Mouse (Mus musculus): ENCODE data around the gene C2cd5.

C2cd5 gene

DNA sequence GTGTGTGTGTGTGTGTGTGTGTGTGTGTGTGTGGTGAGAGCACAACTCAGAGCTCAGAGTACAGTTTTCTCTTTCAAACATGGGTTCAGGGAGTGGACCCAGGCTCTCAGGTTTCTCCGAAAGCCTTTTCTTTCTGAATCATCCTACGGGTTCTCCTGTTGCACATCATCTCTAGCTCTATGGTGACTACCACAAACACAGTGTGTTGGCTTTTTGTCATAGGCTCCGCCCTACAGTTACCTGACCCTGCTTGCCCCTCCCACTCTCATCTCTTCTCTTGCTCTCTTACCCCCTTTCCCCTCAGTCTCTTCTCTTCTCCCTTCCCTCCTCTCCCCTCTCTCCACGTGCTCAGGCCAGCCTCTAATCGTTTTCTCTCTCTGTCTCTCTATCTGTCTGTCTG is 15.6 kb upstream of the C2cd5 start:
- in situ Hi-C loops (cut with MseI, MboI), result no loop called here

DNA sequence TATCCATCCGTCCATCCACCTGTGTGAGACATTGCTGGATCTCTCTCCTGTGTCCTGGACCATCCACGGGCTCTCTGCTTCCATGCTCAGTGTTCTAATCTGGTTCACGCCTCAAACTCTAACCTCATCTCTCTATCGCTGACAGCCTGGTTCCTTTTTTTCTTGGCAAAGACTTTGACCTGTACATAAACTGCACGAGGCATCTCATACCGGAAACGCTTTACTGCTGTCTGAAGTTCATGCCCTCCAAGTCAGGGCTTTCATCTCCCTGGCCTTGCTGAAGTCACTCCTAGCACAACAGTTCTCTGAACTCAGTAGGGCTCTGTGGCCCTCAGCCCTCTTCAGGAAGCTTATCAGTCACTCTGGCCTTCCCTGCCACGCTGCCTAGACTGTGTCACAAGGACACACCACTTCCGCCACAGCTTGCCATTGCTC is 15.1 kb upstream of the C2cd5 start:
- in situ Hi-C loops (cut with MseI, MboI), result no loop called here

DNA sequence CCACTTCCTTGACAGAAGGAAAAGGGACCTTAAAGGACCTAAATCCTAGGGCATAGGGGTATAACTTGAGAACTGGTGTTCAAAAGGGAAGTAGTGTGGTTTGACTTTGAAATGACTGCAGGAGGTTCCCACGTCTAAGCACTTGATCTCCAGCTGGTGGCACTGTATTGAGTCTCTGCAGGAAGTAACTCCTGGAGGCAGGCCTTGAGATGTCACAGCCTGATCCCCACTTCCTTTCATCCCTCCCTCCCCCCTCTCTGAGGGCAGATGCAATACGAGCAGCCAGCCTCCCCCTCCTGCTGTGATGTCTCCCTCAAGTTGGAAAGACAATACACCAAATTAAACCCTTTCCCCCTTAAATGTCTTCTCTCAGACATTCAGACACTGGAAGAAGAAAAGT is 14.6 kb upstream of the C2cd5 start:
- in situ Hi-C loops (cut with MseI, MboI), result no loop called here

DNA sequence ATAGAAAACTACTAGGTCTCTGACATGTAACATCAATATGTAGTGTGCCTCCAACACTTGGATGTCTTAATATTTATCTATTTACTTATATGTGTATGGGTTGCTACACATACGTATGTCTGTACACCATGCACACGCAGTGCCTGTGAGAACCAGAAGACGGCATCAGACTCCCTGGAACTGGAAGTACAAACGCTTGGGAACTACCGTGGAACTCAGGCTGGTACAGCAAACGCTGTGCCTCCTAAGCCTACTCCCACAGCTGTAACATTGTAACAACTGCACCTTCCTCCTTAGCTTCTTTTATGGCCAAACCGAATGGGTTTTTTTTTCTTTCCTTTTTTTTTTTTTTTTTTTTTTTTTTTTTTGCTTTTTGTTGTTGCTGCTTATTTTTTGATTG is 10.4 kb upstream of the C2cd5 start:
- in situ Hi-C loops (cut with MseI, MboI), result no loop called here

DNA sequence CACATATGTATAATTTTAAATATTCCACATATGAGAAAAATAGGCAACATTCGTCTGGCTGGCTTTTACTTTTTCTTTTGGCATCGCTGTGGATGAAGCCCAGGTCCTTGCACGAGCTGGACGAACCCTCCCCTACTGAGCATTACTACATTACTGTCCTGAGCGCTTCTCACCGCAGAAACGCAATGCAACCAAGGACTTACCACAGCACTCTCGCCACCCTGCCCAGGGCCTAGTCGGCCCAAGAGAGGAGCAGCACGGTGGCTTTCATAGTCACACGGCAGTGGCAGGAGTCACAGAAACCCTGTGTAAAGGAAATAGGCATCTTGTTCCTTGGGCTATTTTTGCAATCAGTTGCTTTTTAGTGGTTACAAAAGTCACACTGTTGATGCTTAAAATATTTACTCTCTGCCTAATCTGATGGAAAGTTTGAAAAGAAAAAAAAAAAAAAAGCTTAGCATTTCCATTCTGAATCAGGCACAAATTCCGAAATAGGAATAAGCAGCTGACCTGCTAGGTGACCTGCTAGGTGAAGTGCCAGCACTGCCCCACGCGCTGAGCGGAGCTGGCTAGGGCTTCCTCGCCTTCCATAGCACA is 9.8 kb upstream of the C2cd5 start:
- in situ Hi-C loops (cut with MseI, MboI), result no loop called here

DNA sequence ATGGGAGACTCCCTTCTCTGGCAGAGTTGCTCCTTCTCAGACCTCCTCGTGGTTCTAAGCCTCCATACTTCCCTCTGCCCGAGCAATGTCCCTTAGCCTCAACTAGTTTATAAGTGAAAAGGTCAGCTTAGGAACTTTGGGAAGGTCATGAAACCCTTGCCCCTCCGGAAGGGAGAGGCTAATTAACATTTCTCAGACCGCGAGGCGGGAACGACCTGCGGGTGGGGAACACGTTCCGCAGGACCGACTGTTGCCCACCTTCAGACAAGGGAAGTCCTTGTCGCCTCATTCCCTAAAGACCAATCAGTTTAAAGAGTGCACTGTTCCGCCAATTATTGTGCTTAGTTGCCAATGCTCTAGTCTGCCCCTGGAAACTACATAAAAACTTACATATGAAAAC is 8.1 kb upstream of the C2cd5 start:
- in situ Hi-C loops (cut with MseI, MboI), result no loop called here

DNA sequence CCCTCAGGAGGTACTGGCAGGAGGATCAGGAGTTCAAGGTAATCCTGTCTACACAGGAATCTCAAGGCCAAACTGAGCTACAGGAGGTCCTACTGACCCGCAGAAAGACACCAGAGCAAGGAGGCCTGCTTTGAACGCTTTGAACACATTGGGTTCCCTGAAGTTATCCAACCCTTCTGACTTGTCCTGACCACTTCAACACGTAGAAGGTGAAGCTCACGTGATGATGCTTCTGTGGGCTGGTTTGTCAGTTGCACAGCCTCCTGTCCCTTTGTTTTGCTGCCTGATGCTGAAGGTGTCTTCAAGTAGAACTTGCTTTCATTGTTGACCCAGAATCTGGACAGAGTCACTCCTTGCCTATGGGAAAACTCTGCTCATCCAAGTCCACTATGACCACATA is 7.7 kb upstream of the C2cd5 start:
- in situ Hi-C loops (cut with MseI, MboI), result no loop called here

DNA sequence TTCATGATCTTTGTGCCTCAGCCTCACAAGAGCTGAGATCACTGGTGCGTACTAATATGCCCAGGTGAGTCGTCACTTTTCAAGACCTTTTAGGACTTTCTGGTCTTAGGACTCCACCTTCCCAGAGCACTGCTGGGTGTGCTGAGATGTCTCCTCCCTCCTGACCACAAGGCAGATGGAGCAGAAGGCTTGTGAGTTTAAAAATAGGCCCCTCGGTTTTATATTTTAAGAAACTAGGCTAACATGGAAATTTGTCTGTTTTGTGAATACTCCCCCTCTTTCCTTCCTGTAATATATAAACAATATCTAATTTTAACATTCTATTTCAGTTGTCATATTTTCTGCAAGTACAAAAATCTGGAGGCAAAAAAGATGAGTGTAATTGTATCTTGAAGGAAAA is 5.8 kb upstream of the C2cd5 start:
- in situ Hi-C loops (cut with MseI, MboI), result no loop called here

DNA sequence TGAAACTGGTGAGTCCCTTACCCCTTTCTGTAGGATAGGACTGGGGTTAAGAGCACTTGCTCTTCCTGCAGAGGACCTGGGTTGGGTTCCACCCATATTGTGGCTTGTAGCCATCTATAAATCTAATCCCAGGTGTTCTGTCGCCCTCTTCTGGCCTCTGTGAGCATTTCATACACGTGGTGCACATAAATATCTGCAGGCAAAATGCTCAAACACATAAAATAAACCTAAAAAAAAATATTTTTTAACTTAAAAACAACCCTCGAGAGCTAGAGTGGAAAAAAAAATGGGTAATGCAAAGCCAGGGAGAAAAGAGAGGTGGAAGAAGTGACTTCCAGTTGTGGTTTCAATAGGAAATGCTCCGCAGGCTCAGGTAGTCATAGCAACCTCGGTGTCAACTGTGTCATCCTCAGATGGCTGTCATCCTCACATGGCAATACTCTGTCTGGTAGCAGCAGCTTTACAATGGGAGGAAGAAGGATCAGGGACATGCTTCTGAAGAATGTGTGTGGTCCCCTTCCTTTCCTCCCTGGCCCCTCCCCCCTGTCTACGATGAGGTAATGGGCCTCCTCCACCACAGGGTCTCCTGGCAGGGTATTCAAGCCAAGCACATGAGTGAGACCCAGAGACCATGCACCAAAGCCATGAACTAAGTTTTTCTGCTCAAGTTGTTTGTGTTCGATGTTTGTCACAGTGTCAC is 4.2 kb upstream of the C2cd5 start:
- in situ Hi-C loops (cut with MseI, MboI), result no loop called here

DNA sequence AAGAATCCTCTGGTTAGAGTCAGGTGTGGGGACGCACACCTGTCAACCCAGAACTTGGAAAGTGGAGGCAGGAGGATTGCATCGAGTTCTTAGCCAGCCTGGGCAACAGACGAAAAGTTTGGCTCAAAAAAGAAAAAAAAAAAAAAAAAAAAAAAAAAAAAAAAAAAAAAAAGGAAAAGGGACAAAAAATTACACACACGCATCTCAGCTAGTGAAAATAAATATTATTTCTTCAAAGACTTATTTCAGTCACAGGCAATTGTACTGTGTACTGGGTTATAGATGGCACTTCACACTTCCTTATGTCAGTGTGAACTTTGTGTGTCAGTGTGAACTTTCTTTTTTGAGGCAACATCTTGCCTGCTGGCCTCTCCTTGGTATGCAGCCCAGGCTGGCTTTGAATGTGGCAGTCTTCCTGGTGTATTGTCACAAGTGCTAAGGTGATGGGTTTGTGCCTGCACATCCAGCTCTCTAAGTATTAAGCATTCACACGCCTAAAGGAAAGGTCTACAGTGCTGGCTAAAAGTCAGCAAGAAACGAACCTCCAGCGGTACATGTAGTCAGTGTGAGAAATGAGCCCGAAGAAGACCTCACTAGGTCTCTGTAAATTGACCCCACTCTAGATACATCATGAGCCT is 656 bp upstream of the C2cd5 start:
- in situ Hi-C loops (cut with MseI, MboI), result no loop called here

DNA sequence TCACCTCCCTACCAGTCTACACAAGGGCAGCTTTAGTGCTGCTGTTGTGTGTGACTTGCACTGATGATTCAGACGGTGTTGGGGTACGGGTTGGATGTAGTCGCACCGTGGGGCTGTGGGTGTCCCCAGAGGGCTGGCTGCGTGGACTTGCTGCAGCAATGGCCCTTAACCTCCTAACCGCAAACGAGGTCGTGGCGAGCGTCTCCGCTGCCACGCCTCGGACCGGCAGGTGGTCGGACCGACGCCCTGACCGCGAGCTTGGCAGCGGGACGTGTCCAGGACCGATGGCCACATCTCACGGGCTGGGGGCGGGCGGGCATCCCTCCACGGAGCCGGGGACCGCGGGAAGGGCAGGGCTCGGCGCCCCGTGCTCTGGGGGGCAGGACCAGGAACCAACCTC is 660 bp downstream of the C2cd5 start:
- in situ Hi-C loops (cut with MseI, MboI), result no loop called here

DNA sequence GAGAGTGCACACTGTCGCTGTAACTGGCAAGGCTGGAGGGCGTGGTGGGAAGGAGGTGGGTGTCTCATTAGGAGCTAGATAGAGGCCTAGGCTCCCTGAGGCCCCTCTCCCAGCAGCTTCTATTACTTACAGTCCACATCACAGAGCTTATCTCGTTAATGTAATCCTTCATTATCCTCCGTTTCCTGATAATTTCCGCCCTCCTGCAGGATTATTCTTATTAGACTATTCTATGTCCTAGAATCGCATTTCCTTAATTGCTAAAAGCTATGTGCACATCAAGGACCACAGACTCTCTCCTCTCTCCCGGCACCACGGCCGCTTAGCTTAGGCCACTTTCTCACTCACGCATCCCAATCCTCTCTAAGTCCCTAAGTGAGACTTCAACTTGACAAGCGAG is 4.8 kb downstream of the C2cd5 start:
- in situ Hi-C loops (cut with MseI, MboI), result no loop called here

DNA sequence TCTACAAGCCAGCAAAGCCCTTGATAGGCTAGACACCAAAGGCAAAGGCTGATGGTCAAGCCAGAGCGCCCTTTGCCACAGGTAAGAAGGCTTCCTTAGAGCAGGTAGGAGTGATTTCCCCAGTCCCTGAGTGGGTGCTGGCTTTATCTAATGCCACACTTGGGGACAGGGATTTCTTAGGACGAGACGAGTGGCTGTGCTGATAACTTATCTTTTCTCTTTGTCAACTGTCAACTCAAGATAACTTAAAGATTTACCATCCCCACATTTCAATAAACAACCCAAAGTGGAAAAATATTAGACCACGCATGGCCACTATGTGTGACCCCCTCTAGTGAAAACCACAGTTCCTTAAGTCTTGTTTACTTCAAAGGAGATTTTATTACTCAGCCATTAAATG is 7.1 kb downstream of the C2cd5 start:
- in situ Hi-C loops (cut with MseI, MboI), result no loop called here

DNA sequence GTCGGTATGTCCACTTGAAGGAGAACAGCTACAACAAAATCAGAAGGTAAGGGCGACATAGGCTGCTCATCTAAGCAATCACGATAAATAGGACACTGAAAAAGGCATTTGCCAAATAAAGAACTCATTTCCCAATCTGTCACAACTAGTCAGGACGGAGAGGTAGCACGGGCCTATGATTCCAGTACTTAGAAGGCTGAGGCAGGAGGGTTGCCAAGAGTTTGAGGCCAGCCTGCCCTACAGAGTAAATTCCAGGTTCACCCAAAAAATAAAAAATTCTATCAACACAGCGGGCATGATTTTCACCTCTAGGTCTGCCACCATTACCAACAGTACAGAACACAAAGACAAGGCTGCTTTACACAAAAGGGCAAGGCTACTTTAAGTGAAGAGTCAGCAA is 8.9 kb downstream of the C2cd5 start:
- in situ Hi-C loops (cut with MseI, MboI), result no loop called here

DNA sequence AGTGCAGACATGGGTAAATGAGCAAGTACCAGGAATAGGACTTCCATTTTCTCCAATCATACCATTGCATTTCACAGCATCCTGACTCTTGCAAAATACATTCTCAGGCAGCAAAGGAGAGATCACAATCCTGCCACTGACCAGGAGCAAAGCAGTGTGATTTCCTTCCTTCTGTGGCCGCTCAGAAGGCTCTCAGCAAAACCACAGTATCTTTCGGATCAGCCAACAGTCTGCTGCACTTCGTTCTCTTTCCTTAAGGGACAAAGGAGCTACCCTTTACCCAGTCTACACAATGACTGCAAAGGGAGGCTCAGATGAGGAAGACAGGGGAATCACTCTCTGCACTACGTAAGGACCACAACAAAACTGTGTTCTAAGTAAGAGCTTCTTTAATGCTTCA is 12.6 kb downstream of the C2cd5 start:
- in situ Hi-C loops (cut with MseI, MboI), result no loop called here

DNA sequence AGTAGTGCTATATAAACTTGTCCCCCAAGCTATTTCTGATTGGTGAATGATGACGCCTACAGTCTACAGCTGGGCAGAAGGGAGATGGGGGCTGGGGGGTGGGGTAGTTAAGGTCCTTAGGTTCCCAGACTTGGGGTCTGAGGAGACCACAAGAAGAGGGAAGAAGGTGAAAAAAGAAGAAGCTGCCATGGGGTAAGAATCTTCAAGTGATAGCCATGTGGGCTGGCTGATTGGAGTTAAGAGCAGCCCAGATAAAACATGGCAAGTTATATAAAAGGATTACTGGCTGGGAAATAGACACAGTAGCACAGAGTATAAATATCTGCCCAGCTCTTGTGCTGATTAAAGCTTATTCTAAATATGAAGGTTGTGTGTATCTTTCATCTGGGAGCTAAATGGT is 14.0 kb downstream of the C2cd5 start:
- in situ Hi-C loops (cut with MseI, MboI), result no loop called here

DNA sequence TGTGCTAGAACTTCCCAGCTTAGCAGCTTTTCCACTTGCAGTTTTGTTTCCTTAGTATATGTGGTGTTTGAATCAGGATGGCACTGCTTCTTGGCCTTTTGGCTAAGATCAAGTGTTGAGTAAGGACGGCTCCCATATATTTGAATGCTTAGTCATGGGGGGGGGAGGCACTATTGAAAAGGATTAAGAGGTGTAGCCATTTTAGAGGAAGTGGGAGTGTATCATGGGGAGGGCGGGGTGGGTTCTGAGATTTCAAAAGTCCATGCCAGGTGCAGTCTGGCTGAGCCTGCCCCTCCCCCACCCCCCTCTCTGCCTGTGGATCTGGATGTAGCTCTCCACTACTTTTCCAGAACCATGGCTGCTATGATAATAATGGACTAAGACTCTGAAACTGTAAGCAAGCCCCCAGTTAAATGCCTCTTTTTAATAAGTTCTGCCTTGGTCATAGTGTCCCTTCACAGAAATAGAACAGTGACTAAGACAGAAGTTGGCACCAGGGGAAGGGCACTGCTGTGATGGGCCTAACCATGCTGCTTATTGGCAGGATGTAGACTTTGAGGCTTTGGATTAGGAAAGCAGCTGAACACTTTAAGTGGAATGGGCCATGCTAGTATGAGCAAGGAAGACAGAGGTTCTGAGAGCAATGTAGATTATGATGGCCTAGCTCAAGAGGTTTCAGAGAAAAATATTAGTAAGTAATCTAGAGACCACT is 15.5 kb downstream of the C2cd5 start:
- in situ Hi-C loops (cut with MseI, MboI), result no loop called here

DNA sequence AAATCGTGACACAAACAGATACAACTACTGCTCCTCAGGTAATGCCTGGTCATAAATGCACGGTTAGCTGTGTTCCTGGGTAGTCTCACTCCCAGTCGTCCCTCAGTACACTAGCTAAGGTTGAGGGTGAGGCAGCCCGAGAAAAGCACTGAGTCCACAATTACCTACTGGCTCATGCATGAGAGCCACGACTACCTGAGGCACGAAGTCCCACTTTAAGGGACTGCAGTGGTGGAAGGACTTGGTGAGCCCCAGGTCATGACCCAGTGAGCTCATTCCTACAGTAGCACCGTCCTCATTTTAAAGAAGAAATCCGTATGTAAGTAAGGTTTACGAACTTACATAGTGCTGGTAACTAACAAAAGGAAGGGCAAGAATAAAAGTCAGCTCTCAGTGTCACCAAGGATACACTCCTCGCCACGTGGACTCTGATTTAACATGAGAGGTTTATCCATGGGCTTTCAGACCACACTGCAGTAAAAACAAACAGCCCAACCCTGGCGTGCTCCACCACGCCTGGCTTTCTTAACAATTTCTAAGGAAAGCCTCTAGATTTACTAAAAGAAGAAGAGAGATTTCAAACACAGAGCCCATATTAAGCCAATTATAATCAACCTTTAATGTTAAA is 18.3 kb downstream of the C2cd5 start:
- in situ Hi-C loops (cut with MseI, MboI), result no loop called here

DNA sequence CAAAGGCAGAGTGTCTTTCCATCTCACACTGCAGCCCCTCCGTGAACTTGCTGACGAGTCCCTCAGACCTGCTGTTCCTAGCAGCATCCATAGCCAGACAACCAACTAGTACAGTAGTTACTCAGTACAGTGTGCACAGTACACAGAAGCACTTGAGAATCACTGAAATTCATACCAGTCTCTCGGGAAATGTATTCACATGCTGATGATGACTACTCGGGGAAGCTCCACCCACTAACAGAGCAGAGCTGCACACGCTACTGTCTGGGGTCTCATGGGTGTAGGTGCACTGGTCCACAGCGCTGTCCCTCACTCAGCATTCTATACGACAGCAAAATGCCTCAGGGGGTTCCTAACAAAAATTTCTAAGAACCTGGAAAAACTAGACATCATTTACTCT is 19.2 kb downstream of the C2cd5 start:
- in situ Hi-C loops (cut with MseI, MboI), result no loop called here

DNA sequence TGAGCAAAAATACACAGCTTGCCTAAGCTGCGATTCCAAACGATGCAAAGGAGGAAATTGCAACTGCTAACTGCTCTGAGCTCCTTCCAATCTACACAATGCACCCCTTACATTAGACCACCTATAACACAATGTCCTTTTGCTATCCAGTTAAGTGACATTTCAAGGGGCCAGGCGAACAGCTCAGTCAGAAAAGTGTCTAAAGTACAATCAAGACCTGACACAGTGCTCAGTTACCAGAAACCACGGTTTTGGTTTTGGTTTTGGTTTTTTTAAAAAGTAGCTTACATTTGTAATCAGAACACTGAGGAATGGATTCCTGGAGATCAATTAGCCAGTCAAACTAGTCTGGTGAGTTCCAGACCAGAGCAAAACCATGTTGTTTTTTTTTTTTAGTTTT is 20.8 kb downstream of the C2cd5 start:
- in situ Hi-C loops (cut with MseI, MboI), result no loop called here

DNA sequence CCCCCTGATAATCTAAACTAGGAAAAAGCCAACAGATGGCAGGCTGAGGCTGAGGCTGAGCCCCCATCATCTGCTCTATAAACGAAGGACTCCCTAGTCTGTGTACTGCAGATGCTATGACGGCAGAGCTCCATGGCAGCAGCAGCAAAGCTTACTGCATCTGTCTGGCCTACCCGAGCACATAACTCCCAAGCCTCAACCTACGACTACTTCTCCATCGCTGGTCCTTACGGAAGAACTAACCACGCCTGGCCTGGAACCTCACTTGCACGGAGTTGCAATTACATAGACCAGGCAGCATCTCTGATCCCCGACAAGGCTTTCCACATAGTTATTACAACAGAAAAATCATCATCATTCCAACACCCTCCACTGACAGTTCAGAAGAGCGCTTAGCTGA is 23.5 kb downstream of the C2cd5 start:
- in situ Hi-C loops (cut with MseI, MboI), result no loop called here

DNA sequence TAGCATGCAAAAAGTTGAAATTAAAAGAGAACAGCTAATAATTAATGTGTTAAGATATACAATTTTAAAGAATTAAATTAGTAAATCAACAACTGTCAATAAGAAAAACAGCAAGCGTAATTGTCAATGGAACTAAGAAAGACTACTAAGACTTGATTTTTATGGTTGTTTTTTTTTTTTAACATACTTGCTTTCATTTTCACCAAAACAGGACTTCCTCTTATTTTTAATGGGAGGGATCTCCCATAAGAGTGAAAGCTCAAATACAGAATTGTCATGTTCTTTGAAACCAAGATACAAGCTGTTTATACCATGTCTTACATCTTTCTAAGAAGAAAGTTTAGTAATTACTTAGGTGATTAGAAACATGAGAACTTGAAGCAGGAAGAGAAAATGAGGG is 26.0 kb downstream of the C2cd5 start:
- in situ Hi-C loops (cut with MseI, MboI), result no loop called here
